Mouse (Mus musculus) cerebellum, adult (tissue): ENCODE results near the gene Clpsl2.
"Not testable (repeated sequence)": the region's sequence is repeated elsewhere in the genome, so short reads cannot be mapped to it uniquely, and the experiment has no call there.

ENCODE experiments used
- ATAC-seq: cut with Nextera tagmentation; 2 replicates; pipeline ENCODE4 v1.9.2; 2017; ENCODE audit warnings: mild to moderate bottlenecking, moderate library complexity, mixed read lengths; ENCODE audit not compliant: insufficient number of reproducible peaks, low FRiP score, low TSS enrichment

The Clpsl2 gene

GRCm38 (mm10) chr17:28520561-28520960 is 28.6 kb upstream of the Clpsl2 start:
- no peak for ATAC-seq

- no peak for ATAC-seq
Measured at GRCm38 (mm10) chr17:28521071-28521726, 28.0 kb upstream of the Clpsl2 start.

DNA sequence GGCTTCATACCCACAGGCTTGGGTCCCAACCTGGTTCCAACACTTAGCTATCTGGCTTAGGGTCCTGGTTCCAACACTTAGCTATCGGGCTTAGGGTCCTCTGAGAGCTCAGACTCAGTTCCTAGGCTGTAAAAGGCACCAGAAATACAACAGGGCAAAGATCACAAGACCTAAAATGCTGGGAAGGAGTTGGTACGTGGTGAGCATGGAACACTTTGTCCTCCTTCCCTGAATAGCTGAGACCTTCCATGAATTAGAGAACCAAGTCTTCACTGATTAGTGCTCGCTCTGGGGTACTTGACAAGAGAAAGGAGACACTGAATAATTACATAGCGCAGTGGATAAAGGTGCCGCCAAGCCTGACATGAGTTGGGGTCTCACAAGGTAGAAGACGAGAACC is 27.3 kb upstream of the Clpsl2 start:
- ATAC-seq, result no peak

DNA sequence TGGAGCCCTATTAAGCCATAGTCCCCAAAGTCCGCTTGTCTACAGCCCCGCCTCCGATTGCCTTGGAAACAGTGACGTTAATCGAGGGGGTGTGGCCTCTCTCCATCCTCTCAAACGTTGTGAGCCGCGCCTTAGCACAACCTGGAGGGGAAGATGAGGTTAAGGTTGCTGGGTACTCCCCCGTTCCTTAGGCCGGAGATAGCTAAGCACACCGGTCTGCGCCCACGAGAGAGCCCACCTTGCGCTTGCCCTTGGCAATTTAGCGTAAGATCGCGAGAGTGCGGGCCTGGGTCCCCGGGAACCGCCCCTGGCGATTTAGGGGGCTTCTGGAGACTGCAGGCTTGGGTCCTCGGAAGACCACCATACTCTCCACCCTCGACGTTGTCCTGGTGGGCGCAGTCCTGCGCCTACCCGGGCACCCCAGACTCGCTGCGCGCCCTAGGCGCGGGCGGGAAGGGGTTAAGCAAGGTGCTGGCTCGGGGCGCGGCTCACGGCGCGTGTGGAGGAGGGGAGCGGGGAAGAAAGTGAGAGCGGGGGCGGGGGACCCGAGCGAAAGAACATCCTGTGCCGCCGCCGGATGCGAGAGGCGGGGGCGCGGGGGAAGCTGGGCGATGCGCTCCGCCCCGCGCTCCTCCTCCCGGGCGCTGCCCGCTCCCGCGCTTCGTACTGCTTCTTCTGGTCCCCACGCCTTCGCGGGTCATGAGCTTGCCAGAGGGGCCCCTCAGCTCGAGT is 26.4 kb upstream of the Clpsl2 start:
- ATAC-seq, result peak; percentile 85; the same call in 1 of the 2 replicates

DNA sequence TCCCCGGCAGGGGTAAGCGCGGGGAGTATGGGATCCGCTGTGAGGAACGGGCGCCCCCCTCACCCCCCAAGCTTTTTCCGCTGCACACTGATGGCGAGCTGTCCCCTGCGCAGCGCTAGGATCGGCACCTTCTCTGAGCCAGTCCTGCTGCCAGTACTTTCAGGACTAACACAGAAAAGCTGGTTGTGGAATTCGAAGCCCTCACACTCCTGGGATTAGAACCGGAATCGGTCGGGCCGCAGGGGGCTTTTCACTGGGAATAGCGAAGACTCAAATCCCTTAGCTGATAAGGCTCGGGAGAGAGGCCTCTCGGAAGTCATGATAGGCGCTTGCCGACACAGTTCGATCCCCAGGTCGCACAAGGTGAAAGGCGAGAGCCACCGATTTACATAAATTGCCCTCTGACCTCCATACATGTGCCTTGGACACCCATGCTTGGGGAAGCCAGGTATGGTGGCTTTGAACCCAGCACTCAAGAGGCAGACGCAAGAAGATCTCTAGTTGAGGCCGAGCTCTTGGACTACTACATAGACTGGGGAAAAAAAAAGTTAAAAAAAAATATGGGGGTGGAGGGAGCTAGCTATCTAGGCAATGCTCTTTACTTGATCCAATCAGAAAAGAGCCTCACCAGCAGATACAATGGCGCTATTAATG is 25.7 kb upstream of the Clpsl2 start:
- no peak for ATAC-seq

- ATAC-seq, result no peak
Measured at GRCm38 (mm10) chr17:28524009-28524695, 25.1 kb upstream of the Clpsl2 start.

DNA sequence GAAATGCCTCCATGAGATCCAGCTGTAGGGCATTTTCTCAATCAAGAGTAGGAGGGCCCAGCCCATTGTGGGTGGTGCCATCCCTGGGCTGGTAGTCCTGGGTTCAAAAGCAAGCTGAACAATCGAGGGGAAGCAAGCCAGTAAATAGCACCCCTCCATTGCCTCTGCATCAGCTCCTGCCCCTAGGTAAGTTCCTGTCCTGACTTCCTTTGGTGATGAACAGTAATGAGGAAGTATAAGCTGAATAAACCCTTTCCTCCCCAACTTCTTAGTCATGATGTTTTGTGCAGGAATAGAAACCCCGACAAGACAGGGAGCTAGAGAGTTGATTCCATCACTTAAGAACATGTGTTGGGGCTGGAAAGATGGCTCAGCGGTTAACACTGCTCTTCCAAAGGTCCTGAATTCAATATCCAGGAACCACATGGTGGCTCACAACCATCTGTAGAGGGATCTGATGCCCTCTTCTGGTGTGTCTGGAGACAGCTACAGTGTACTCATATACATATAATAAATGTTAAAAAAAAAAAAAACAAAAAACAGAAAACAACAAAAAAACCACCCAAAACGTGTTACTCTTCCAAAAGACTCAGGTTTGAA is 24.3 kb upstream of the Clpsl2 start:
- no peak for ATAC-seq

GRCm38 (mm10) chr17:28527184-28528042 is 21.8 kb upstream of the Clpsl2 start:
- no peak; the same call in 1 of the 2 replicates for ATAC-seq

DNA sequence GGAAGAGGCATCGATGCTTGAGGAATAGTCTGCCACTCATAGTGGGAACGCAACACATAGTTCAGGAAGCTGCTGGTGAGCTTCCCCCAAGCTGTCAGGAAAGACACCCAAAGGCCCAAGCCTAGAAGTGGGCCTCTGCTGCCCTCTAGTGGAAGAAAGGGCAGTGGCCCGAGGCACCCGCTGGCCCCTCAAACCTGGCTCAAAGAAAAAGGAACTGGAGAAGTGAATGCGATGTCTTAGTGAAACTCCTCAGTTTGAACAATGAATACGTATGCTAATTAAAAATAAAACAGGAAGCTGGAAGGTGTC is 21.2 kb upstream of the Clpsl2 start:
- ATAC-seq, result peak; percentile 52; the same call in 1 of the 2 replicates

GRCm38 (mm10) chr17:28529116-28529515 is 20.1 kb upstream of the Clpsl2 start:
- no peak for ATAC-seq

DNA sequence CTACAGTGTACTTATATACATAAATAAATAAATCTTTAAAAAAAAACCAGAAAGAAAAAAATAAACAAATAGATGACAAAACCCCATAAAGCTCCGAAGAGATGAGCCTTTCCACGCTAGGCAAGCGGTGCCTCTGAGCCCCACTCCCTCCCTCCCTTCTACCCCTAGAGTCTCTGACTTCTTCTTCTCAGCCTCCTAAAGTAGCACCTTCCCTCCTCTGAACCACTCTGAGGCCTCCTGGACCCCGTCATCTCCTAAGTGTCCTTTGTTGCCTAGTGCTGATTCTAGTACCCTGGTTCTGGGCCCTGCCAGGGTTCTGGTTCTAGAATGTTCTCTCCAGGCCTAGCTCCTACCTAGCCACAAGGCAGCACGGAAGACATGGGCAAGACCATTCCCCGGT is 18.7 kb upstream of the Clpsl2 start, which contains the start of gene Armc12:
Gene Armc12, plus strand, starts transcription at position 301 of the 400 bp plus-strand sequence.
- ATAC-seq, result no peak

DNA sequence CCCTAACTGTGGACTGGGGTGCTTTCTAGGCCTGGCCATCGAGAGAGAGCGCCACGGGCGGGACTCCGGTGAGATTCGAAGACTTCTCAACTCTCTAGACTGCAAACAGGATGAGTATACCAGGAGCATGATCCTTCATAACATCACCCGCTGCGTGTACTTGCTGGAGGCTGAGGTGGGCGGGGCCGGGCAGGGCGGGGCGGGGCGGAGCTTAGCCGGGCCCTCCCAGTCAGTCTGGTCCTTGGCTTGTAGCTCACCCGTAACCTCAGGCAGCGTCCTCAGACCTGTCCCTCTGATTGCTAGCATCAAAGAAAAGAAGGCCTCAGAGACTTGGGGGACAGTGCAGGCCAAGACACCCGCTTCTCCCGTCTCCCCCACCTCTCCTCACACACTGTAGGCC is 17.3 kb upstream of the Clpsl2 start:
- ATAC-seq, result no peak

- no peak for ATAC-seq
Measured at GRCm38 (mm10) chr17:28532557-28532956, 16.7 kb upstream of the Clpsl2 start.

- no peak for ATAC-seq
Measured at GRCm38 (mm10) chr17:28533327-28533726, 15.9 kb upstream of the Clpsl2 start.

DNA sequence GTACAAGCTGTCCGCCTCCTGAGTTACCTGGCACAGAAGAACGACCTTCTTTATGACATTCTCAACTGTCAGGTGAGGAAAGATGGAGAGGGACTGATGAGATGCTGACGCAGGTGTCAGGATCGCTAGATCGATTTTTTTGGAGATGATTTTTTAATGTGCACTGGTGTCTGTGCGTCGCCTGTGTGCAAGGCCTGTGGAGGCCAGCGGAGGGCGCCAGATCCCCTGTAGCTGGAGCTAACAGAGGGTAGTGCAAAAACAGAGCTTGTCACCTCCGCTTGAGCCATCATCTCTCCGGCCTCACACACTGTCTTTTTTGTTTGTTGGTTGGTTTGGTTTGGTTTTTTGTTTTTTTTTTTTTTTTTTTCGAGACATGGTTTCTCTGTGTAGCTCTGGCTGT is 11.3 kb upstream of the Clpsl2 start:
- ATAC-seq, result no peak

GRCm38 (mm10) chr17:28546925-28547324 is 2.3 kb upstream of the Clpsl2 start:
- no peak for ATAC-seq

DNA sequence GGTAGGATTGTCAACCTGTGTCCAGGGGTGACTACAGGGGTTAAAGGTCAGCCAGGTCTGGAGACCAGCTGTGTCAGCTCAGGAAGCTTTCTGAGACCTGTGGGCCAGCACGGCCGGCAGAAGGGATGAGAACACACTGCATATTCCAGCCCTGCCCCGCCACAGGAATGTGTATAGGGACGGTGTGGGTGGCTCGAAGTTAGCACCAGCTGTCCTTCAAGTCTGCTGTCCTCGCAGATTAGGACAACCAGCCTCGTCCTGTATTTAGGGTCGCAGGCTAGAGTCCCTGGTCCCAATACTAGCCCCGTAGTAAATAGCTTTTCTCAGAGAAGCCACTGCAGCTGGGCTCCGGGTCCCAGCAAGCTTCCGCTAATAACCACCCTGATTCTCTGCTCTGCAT is 661 bp upstream of the Clpsl2 start:
- no peak for ATAC-seq

DNA sequence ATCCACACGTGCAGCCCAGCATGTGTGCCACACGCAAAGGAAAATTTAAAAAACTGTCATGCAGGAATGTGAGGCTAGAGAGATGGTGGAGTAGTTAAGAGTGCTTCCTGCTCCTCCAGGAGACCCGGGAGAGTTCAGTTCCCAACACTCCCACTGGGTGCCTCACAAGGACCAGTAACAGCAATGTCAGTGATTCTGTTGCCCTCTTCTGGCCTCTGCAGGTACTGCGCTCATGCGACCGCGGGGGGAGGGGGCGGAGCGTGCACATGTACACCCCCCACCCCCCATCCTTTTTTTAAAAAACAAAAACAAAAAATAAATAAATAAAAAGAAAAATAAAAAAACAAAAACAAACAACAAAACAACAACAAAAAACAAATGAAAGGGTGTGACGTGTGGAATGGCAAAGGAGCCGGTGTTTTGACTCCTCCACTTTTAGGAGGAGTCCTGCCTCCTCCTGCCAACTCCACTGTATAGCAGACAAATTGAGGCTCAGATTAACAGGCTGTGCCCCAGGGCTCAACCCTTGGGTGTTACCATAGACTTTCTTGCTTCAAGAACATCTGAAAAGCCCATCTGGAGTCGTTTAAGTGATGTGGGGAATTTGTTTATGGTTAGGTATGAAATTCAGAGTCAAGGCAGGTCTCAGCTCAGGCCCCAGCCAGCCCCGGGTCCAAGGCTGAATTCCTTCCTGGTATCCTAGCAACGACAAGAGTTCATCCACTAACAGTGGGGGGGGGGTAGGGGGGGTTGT is 4.0 kb downstream of the Clpsl2 start:
- no peak for ATAC-seq

- not testable (repeated sequence) for ATAC-seq
Measured at GRCm38 (mm10) chr17:28554021-28554420, 4.8 kb downstream of the Clpsl2 start.
